Comparison of ENCODE assay signal across 8 mouse cellular contexts in genomic region chr2:156180824-156181590, GRCm38 (mm10). TPM values are rescaled to one million over a fixed set of nuclear protein-coding genes. Genes with fewer than 3 reads are reported as not detected.
DNase-seq lines count a peak whose midpoint lies in the region; ATAC-seq and TF ChIP-seq lines count a peak whose summit lies in the region.

No protein-coding gene starts in this region.

- no peak for DNase-seq in heart, postnatal 25 days (ENCODE audit: low spot score)
- no peak for DNase-seq in G1E (ENCODE audit: low spot score)
- no peak for DNase-seq in liver, postnatal 0 days
- DNase-seq in ovary, postnatal 10 days (ENCODE audit: low spot score), result no peak
- no peak for DNase-seq in cerebellum, adult 8-10 months
- no peak for DNase-seq in adrenal gland, adult 8-10 months

- peaks cover 7% of the 10 kb centered on the region for H3K36me3 ChIP-seq in heart, embryonic 11.5 days (ENCODE audit: control insufficient read depth, insufficient read depth, low read length)
- H3K36me3 ChIP-seq in G1E (replicated peaks), result peaks cover 25% of the 10 kb centered on the region
- peaks cover 10% of the 10 kb centered on the region for H3K36me3 ChIP-seq in heart, embryonic 16.5 days (ENCODE audit: control insufficient read depth, insufficient read depth)
- peaks cover 24% of the 10 kb centered on the region for H3K36me3 ChIP-seq in liver, postnatal 0 days (replicated peaks; ENCODE audit: insufficient read depth, low read length)

- H3K9me3 ChIP-seq in heart, embryonic 11.5 days (replicated peaks; ENCODE audit: control insufficient read depth, low read length), result no peaks in the 10 kb centered on the region
- no peaks in the 10 kb centered on the region for H3K9me3 ChIP-seq in G1E (replicated peaks)
- no peaks in the 10 kb centered on the region for H3K9me3 ChIP-seq in heart, embryonic 16.5 days (replicated peaks; ENCODE audit: control insufficient read depth, low read length)
- no peaks in the 10 kb centered on the region for H3K9me3 ChIP-seq in liver, postnatal 0 days (ENCODE audit: low read length)

- intact Hi-C loops in heart, postnatal 25 days (cut with DNase I), result loop anchor here (5.0 kb wide), 1 partner anchor 76 kb away; no protein-coding TSS in a partner anchor

- no peak for TF ChIP-seq EP300 in liver, postnatal 0 days (IDR thresholded peaks at IDR 0.05; ENCODE audit: low read depth)

- H3K4me2 ChIP-seq in heart, embryonic 11.5 days, result peak overlapping the region; percentile 75
- peak overlapping the region; percentile 79 for H3K4me2 ChIP-seq in heart, embryonic 16.5 days (ENCODE audit: low read depth, low read length)
- peak overlapping the region; percentile 69 for H3K4me2 ChIP-seq in liver, postnatal 0 days (ENCODE audit: low read depth, low read length)

- H3K4me3 ChIP-seq in heart, embryonic 11.5 days (ENCODE audit: low read depth, low read length), result peak overlapping the region; percentile 99
- H3K4me3 ChIP-seq in G1E (ENCODE audit: low read depth, low read length), result peak overlapping the region; percentile 97
- peak overlapping the region; percentile 85 for H3K4me3 ChIP-seq in heart, embryonic 16.5 days (ENCODE audit: low read length)
- H3K4me3 ChIP-seq in liver, postnatal 0 days (ENCODE audit: low read depth, low read length), result peak overlapping the region; percentile 93

- ATAC-seq in heart, embryonic 11.5 days (replicated peaks; ENCODE audit: insufficient number of reproducible peaks, low FRiP score, low TSS enrichment), result peak; percentile 2; the same call in 1 of the 2 replicates
- no peak for ATAC-seq in G1E (ENCODE audit: extremely low read depth, insufficient number of reproducible peaks, low FRiP score, poor library complexity, severe bottlenecking)
- peak; percentile 1; the same call in 1 of the 2 replicates for ATAC-seq in heart, embryonic 16.5 days (replicated peaks; ENCODE audit: extremely low read depth, insufficient read depth, low FRiP score)
- no peak for ATAC-seq in liver, postnatal 0 days

- peaks cover 16% of the 10 kb centered on the region for H3K4me1 ChIP-seq in heart, embryonic 11.5 days (ENCODE audit: control insufficient read depth, insufficient read depth, low read length)
- peaks cover 27% of the 10 kb centered on the region for H3K4me1 ChIP-seq in G1E (ENCODE audit: insufficient read depth, low read depth, low read length)
- H3K4me1 ChIP-seq in heart, embryonic 16.5 days (ENCODE audit: control insufficient read depth, insufficient read depth, low read length), result peaks cover 24% of the 10 kb centered on the region
- peaks cover 21% of the 10 kb centered on the region for H3K4me1 ChIP-seq in liver, postnatal 0 days (ENCODE audit: insufficient read depth)

- peak overlapping the region; percentile 97 for H3K27ac ChIP-seq in heart, embryonic 11.5 days (ENCODE audit: low read depth, low read length)
- peak overlapping the region; percentile 88 for H3K27ac ChIP-seq in heart, embryonic 16.5 days (ENCODE audit: low read length)
- H3K27ac ChIP-seq in liver, postnatal 0 days (ENCODE audit: low read depth), result peak overlapping the region; percentile 99

- H3K27me3 ChIP-seq in heart, embryonic 11.5 days (ENCODE audit: control insufficient read depth, insufficient read depth, low read length), result no peaks in the 10 kb centered on the region
- no peaks in the 10 kb centered on the region for H3K27me3 ChIP-seq in G1E (ENCODE audit: insufficient read depth, low read length)
- no peaks in the 10 kb centered on the region for H3K27me3 ChIP-seq in heart, embryonic 16.5 days (ENCODE audit: control insufficient read depth, insufficient read depth, low read length)
- no peaks in the 10 kb centered on the region for H3K27me3 ChIP-seq in liver, postnatal 0 days (ENCODE audit: insufficient read depth, low read length)

- H3K9ac ChIP-seq in heart, embryonic 11.5 days (ENCODE audit: low read depth, low read length), result peak overlapping the region; percentile 100
- peak overlapping the region; percentile 76 for H3K9ac ChIP-seq in heart, embryonic 16.5 days (ENCODE audit: low read length)
- H3K9ac ChIP-seq in liver, postnatal 0 days (replicated peaks), result peak overlapping the region; percentile 74

- WGBS in heart, embryonic 11.5 days (ENCODE audit: insufficient replicate concordance), result 16% methylated on average over 8 of the region's 8 CpGs
- WGBS in heart, embryonic 16.5 days, result 9% methylated on average over 8 of the region's 8 CpGs
- 9% methylated on average over 8 of the region's 8 CpGs for WGBS in liver, postnatal 0 days (ENCODE audit: insufficient replicate concordance)

- TF ChIP-seq CTCF in G1E (IDR thresholded peaks at IDR 0.05; ENCODE audit: low read depth, low read length), result no peak
- TF ChIP-seq CTCF in liver, postnatal 0 days (IDR thresholded peaks at IDR 0.05; ENCODE audit: low read depth), result no peak

RNA-seq across cellular contexts. Expression of gene Rbm39, which starts 1.0 kb away (rescaled TPM):
- 465 and 476 TPM in 2 replicates for polyA plus RNA-seq in heart, embryonic 11.5 days (2014; fragmentation: Nextera tagmentation; extraction: Ambion mirVana)
- 100 to 1,000 TPM; 140 to 164 TPM for total RNA-seq in heart, postnatal 25 days (2021)
- total RNA-seq in G1E (2014; fragmentation: Nextera tagmentation) (781 and 795 TPM in 2 replicates), G1E (2017) (710 and 759 TPM in 2 replicates)
- polyA plus RNA-seq in G1E (2012), result 282 and 295 TPM in 2 replicates
- polyA plus RNA-seq in heart, embryonic 16.5 days (2015; fragmentation: Nextera tagmentation; extraction: Ambion mirVana), result 355 and 375 TPM in 2 replicates
- 228 and 239 TPM in 2 replicates for polyA plus RNA-seq in liver, postnatal 0 days (2015; fragmentation: Nextera tagmentation; extraction: Ambion mirVana)
- total RNA-seq in adrenal gland, adult 8-10 months (2022), result 100 to 1,000 TPM; 313 to 619 (median 423) TPM

RNA-seq across cellular contexts. Expression of gene Phf20, which starts 15.3 kb away (rescaled TPM):
- 61.1 and 62.7 TPM in 2 replicates for polyA plus RNA-seq in heart, embryonic 11.5 days (2014; fragmentation: Nextera tagmentation; extraction: Ambion mirVana)
- total RNA-seq in heart, postnatal 25 days (2021), result 10 to 100 TPM; 14.9 to 15.2 TPM
- total RNA-seq in G1E (2014; fragmentation: Nextera tagmentation) (63.5 and 63.9 TPM in 2 replicates), G1E (2017) (45.8 and 48.2 TPM in 2 replicates)
- polyA plus RNA-seq in G1E (2012), result 29.5 and 37.8 TPM in 2 replicates
- 43.0 and 46.5 TPM in 2 replicates for polyA plus RNA-seq in heart, embryonic 16.5 days (2015; fragmentation: Nextera tagmentation; extraction: Ambion mirVana)
- polyA plus RNA-seq in liver, postnatal 0 days (2015; fragmentation: Nextera tagmentation; extraction: Ambion mirVana), result 11.7 and 15.0 TPM in 2 replicates
- 10 to 100 TPM; 44.2 to 79.9 (median 57.6) TPM for total RNA-seq in adrenal gland, adult 8-10 months (2022)

RNA-seq across cellular contexts. Expression of gene Nfs1, which starts 37.0 kb away (rescaled TPM):
- 55.7 and 58.2 TPM in 2 replicates for polyA plus RNA-seq in heart, embryonic 11.5 days (2014; fragmentation: Nextera tagmentation; extraction: Ambion mirVana)
- 10 to 100 TPM; 81.0 to 81.3 TPM for total RNA-seq in heart, postnatal 25 days (2021)
- total RNA-seq in G1E (2014; fragmentation: Nextera tagmentation) (27.9 and 33.9 TPM in 2 replicates), G1E (2017) (46.2 and 49.1 TPM in 2 replicates)
- 31.4 and 36.3 TPM in 2 replicates for polyA plus RNA-seq in G1E (2012)
- polyA plus RNA-seq in heart, embryonic 16.5 days (2015; fragmentation: Nextera tagmentation; extraction: Ambion mirVana), result 70.3 and 75.0 TPM in 2 replicates
- 38.9 and 40.2 TPM in 2 replicates for polyA plus RNA-seq in liver, postnatal 0 days (2015; fragmentation: Nextera tagmentation; extraction: Ambion mirVana)
- total RNA-seq in adrenal gland, adult 8-10 months (2022), result 100 to 1,000 TPM in 2 of 4 experiments, 10 to 100 TPM in 2; 93.4 to 102 (median 100) TPM

RNA-seq across cellular contexts. Expression of gene Romo1, which starts 37.2 kb away (rescaled TPM):
- 428 and 430 TPM in 2 replicates for polyA plus RNA-seq in heart, embryonic 11.5 days (2014; fragmentation: Nextera tagmentation; extraction: Ambion mirVana)
- total RNA-seq in heart, postnatal 25 days (2021), result 100 to 1,000 TPM; 324 to 347 TPM
- total RNA-seq in G1E (2014; fragmentation: Nextera tagmentation) (99.3 and 127 TPM in 2 replicates), G1E (2017) (38.4 and 52.4 TPM in 2 replicates)
- polyA plus RNA-seq in G1E (2012), result 300 and 385 TPM in 2 replicates
- polyA plus RNA-seq in heart, embryonic 16.5 days (2015; fragmentation: Nextera tagmentation; extraction: Ambion mirVana), result 338 and 361 TPM in 2 replicates
- polyA plus RNA-seq in liver, postnatal 0 days (2015; fragmentation: Nextera tagmentation; extraction: Ambion mirVana), result 292 and 295 TPM in 2 replicates
- 100 to 1,000 TPM; 238 to 388 (median 304) TPM for total RNA-seq in adrenal gland, adult 8-10 months (2022)

RNA-seq across cellular contexts. Expression of gene Gm28036, which starts 54.1 kb away (rescaled TPM):
- 11.6 and 14.1 TPM in 2 replicates for polyA plus RNA-seq in heart, embryonic 11.5 days (2014; fragmentation: Nextera tagmentation; extraction: Ambion mirVana)
- total RNA-seq in heart, postnatal 25 days (2021), result 10 to 100 TPM; 10.3 to 12.9 TPM
- 17.3 and 17.6 TPM in 2 replicates for total RNA-seq in G1E (2014; fragmentation: Nextera tagmentation)
- 12.0 and 15.6 TPM in 2 replicates for total RNA-seq in G1E (2017)
- 9.0 and 13.5 TPM in 2 replicates for polyA plus RNA-seq in G1E (2012)
- polyA plus RNA-seq in heart, embryonic 16.5 days (2015; fragmentation: Nextera tagmentation; extraction: Ambion mirVana), result 10.8 and 14.1 TPM in 2 replicates
- 0.88 and 3.0 TPM in 2 replicates for polyA plus RNA-seq in liver, postnatal 0 days (2015; fragmentation: Nextera tagmentation; extraction: Ambion mirVana)
- 10 to 100 TPM; 18.9 to 32.6 (median 24.2) TPM for total RNA-seq in adrenal gland, adult 8-10 months (2022)

Comparison
In these comparisons a context has a peak if more than half of its experiments do, and no peak if none do; other contexts are left out.
1. ATAC-seq: peak in heart, embryonic 11.5 days (single experiment) and heart, embryonic 16.5 days (single experiment); none in G1E (single experiment) and liver, postnatal 0 days (single experiment).
2. Peak in every context shown above with its lines, with median percentiles within 50 percentile points of each other: H3K27ac ChIP-seq, H3K4me2 ChIP-seq, H3K4me3 ChIP-seq and H3K9ac ChIP-seq.